Mouse (Mus musculus): ENCODE results near the gene 2210016F16Rik. TPM values are rescaled to one million over a fixed set of nuclear protein-coding genes. Genes with fewer than 3 reads are reported as not detected.
A peak's percentile ranks its signal among the peaks of the same experiment; 100 is the strongest.
"Not testable (repeated sequence)": the region's sequence is repeated elsewhere in the genome, so short reads cannot be mapped to it uniquely, and the experiment has no call there.

2210016F16Rik gene
- polyA plus RNA-seq, 1 experiment from 2014 or later, result 83.0 TPM

DNA sequence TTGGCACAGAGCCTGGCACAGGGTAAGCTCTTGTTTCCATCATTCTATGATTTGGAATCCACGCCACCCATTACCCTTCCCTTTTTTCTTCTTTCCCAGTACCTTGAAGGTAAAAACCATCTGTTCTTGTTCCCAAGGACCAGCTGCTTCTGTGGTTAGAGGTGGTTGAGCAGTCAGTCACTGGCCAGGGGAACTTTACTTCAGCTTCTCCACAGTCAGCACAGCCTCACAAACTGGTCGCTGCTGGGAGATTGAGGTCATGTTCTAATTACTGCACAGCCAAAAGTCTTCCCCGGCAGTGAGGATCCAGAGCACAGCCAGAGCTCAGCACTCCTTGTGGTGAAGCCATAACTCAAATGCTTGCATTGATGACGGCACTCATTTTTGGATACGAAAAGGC is 30.8 kb upstream of the 2210016F16Rik start:
- TF ChIP-seq CTCF (IDR thresholded peaks at IDR 0.05; ENCODE audit: low read depth), result no peak
- no peaks in the 10 kb centered on the region for H3K9me3 ChIP-seq (ENCODE audit: control insufficient read depth)
- H3K27me3 ChIP-seq (replicated peaks; ENCODE audit: control insufficient read depth, insufficient read depth, low read length), result no peaks in the 10 kb centered on the region
- no peak overlapping the region for H3K4me2 ChIP-seq (replicated peaks; ENCODE audit: low read depth)
- no peak overlapping the region for H3K4me3 ChIP-seq (ENCODE audit: low read depth, low read length)
- no peak overlapping the region for H3K9ac ChIP-seq (ENCODE audit: low read depth, low read length)
- 81% methylated on average over 5 of the region's 5 CpGs for WGBS
- H3K27ac ChIP-seq (ENCODE audit: low read depth, low read length), result no peak overlapping the region
- H3K4me1 ChIP-seq (replicated peaks; ENCODE audit: control insufficient read depth, insufficient read depth, low read length), result no peaks in the 10 kb centered on the region
- ATAC-seq, result no peak
- H3K36me3 ChIP-seq (ENCODE audit: control insufficient read depth, insufficient read depth), result peaks cover 5% of the 10 kb centered on the region; the same call in 1 of the 2 replicates

- ATAC-seq, result no peak
- H3K4me1 ChIP-seq (replicated peaks; ENCODE audit: control insufficient read depth, insufficient read depth, low read length), result no peaks in the 10 kb centered on the region
- H3K9ac ChIP-seq (ENCODE audit: low read depth, low read length), result no peak overlapping the region
- no peak overlapping the region for H3K4me2 ChIP-seq (replicated peaks; ENCODE audit: low read depth)
- no peaks in the 10 kb centered on the region for H3K27me3 ChIP-seq (replicated peaks; ENCODE audit: control insufficient read depth, insufficient read depth, low read length)
- no peaks in the 10 kb centered on the region for H3K9me3 ChIP-seq (ENCODE audit: control insufficient read depth)
- H3K4me3 ChIP-seq (ENCODE audit: low read depth, low read length), result no peak overlapping the region
- TF ChIP-seq CTCF (IDR thresholded peaks at IDR 0.05; ENCODE audit: low read depth), result no peak
- no peak overlapping the region for H3K27ac ChIP-seq (ENCODE audit: low read depth, low read length)
- peaks cover 9% of the 10 kb centered on the region; the same call in 1 of the 2 replicates for H3K36me3 ChIP-seq (ENCODE audit: control insufficient read depth, insufficient read depth)
- WGBS, result 59% methylated on average over 6 of the region's 6 CpGs
These were observed 30.3 kb upstream of the 2210016F16Rik start for GRCm38 (mm10) chr13:58415374-58415773.

DNA sequence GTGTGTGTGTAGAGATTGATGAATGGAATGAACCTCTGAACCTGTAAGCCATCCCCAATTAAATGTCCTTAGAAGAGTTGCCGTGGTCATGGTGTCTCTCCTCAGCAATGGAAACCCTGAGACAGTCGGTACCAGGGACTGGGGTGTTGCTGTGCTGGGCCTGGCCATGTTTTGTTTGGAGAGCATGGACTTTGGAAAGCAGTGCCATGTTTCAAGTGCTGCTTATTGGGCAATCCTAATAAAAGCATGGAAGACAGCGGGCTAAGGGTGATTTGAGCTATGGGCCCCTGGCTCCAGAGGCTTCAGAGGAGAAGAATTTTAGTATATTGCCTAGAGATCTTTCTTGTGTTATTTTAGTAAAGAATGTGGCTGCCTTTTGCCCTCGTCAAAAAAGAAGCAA is 26.0 kb upstream of the 2210016F16Rik start:
- Histone ChIP-seq H3K4me1 (replicated peaks; ENCODE audit: control insufficient read depth, insufficient read depth, low read length) (no peaks in the 10 kb centered on the region), H3K9me3 (ENCODE audit: control insufficient read depth) (no peaks in the 10 kb centered on the region), H3K4me2 (replicated peaks; ENCODE audit: low read depth) (no peak overlapping the region), H3K4me3 (ENCODE audit: low read depth, low read length) (no peak overlapping the region), H3K9ac (ENCODE audit: low read depth, low read length) (no peak overlapping the region), H3K27me3 (replicated peaks; ENCODE audit: control insufficient read depth, insufficient read depth, low read length) (no peaks in the 10 kb centered on the region), H3K36me3 (ENCODE audit: control insufficient read depth, insufficient read depth) (peaks cover 16% of the 10 kb centered on the region), H3K27ac (ENCODE audit: low read depth, low read length) (no peak overlapping the region)
- 78% methylated on average over 4 of the region's 4 CpGs for WGBS
- no peak for ATAC-seq
- TF ChIP-seq CTCF (IDR thresholded peaks at IDR 0.05; ENCODE audit: low read depth), result no peak

- WGBS, result 5% methylated on average over 17 of the region's 17 CpGs
- H3K27me3 ChIP-seq (replicated peaks; ENCODE audit: control insufficient read depth, insufficient read depth, low read length), result not testable (repeated sequence)
These were observed 18.2 kb upstream of the 2210016F16Rik start, which contains the start of gene Hnrnpk for GRCm38 (mm10) chr13:58403243-58403642. Gene Hnrnpk, minus strand, starts transcription at chr13:58403343.

DNA sequence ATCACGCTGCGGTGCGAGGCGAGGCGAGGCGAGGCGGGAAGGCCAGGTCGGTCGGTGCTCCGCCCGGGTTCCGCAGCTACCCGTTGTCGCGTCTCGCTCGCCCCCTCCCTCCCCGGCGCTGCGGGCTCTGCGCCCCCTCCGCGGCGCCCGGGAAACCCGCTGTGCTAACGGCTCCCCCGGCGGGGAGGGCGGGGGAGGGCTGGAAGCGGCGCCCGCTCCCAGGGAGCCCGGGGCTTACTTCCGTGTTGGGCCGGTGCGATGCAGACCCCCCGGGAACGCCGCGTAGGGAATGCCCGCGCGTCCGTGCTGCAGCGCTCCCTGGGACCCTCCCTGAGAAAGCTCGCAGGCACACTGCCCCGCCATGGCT is 17.7 kb upstream of the 2210016F16Rik start:
- ATAC-seq, result peak; percentile 51
- no peak for TF ChIP-seq CTCF (IDR thresholded peaks at IDR 0.05; ENCODE audit: low read depth)

More at GRCm38 (mm10) chr13:58403243-58403642, 18.2 kb upstream of the 2210016F16Rik start, which contains the start of gene Hnrnpk:
- Histone ChIP-seq H3K27ac (ENCODE audit: low read depth, low read length) (peak within 1 kb of the TSS; percentile 99), H3K4me3 (ENCODE audit: low read depth, low read length) (peak within 1 kb of the TSS; percentile 98), H3K4me2 (replicated peaks; ENCODE audit: low read depth) (peak within 1 kb of the TSS; percentile 75), H3K9ac (ENCODE audit: low read depth, low read length) (peak within 1 kb of the TSS; percentile 99)
- H3K9me3 ChIP-seq (ENCODE audit: control insufficient read depth); ATAC-seq; H3K4me1 ChIP-seq (replicated peaks; ENCODE audit: control insufficient read depth, insufficient read depth, low read length); H3K36me3 ChIP-seq (ENCODE audit: control insufficient read depth, insufficient read depth): not testable (repeated sequence)

DNA sequence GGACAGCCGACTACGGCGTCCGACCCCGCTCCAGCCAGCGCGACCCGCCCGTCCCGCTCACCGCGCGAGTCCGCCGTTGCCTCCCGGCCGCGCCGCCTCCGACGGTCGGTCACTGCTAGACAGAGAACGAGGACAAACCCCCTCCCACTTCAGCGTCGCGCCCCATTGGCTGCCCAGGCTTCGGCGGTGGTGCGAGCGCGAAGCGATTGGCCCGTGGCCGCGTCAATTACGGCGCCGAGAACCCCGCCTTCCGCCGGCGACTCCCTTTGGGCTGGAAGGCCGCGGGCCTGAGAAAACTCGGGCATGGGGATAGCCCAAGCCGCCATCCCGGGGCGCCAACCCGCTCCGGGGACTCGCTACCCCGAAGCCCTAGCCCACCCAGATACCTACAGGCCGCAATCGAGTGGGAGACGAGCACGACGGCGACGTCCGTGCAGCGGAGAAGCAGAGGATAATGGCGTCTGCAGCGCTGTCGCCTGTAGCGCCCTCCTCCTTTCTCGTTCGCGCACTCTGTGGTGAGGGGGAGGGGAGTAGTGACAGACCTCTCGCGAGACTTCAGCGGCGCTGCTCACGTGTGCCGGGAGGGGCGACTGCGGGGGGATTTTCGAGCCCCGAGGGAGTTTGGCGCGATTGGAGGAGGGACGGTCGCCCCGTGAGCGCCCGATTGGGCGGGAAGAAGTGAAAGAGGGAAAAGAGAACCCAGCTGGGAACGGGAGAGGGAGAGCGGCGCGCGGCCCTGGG is 17.1 kb upstream of the 2210016F16Rik start, which contains the start of gene Rmi1:
TSS of gene Rmi1 (plus strand) at position 246 of the 741 bp plus-strand sequence.
- H3K9ac ChIP-seq (ENCODE audit: low read depth, low read length), result peak within 1 kb of the TSS; percentile 99
- ATAC-seq, result peak; percentile 94
- no peaks in the 10 kb centered on the region for H3K9me3 ChIP-seq (ENCODE audit: control insufficient read depth)
- peak within 1 kb of the TSS; percentile 99 for H3K27ac ChIP-seq (ENCODE audit: low read depth, low read length)
- no peaks in the 10 kb centered on the region for H3K27me3 ChIP-seq (replicated peaks; ENCODE audit: control insufficient read depth, insufficient read depth, low read length)
- H3K4me1 ChIP-seq (replicated peaks; ENCODE audit: control insufficient read depth, insufficient read depth, low read length), result no peaks in the 10 kb centered on the region
- TF ChIP-seq CTCF (IDR thresholded peaks at IDR 0.05; ENCODE audit: low read depth), result peak; percentile 59
- H3K4me2 ChIP-seq (replicated peaks; ENCODE audit: low read depth), result peak within 1 kb of the TSS; percentile 75
- H3K36me3 ChIP-seq (ENCODE audit: control insufficient read depth, insufficient read depth), result peaks cover 9% of the 10 kb centered on the region
- peak within 1 kb of the TSS; percentile 98 for H3K4me3 ChIP-seq (ENCODE audit: low read depth, low read length)
- WGBS, result under 1% methylated on average over 79 of the region's 91 CpGs

More for the DNA sequence above, 17.7 kb upstream of the 2210016F16Rik start:
- WGBS, result under 1% methylated on average over 41 of the region's 48 CpGs
- H3K4me1 ChIP-seq (replicated peaks; ENCODE audit: control insufficient read depth, insufficient read depth, low read length), result no peaks in the 10 kb centered on the region
- H3K9ac ChIP-seq (ENCODE audit: low read depth, low read length), result peak overlapping the region; percentile 99
- no peaks in the 10 kb centered on the region for H3K27me3 ChIP-seq (replicated peaks; ENCODE audit: control insufficient read depth, insufficient read depth, low read length)
- H3K4me2 ChIP-seq (replicated peaks; ENCODE audit: low read depth), result peak overlapping the region; percentile 75
- peak overlapping the region; percentile 98 for H3K4me3 ChIP-seq (ENCODE audit: low read depth, low read length)
- H3K36me3 ChIP-seq (ENCODE audit: control insufficient read depth, insufficient read depth), result peaks cover 4% of the 10 kb centered on the region
- H3K27ac ChIP-seq (ENCODE audit: low read depth, low read length), result peak overlapping the region; percentile 99
- H3K9me3 ChIP-seq (ENCODE audit: control insufficient read depth), result no peaks in the 10 kb centered on the region

Data from intestine, postnatal 0 days (tissue).